Mouse (Mus musculus) brain, embryonic 14.5 days (tissue): ENCODE measurements around the gene Gnaq.

Experiments used
- CTCF ChIP-seq: fragments of 200-500 bp; IDR thresholded peaks from 2 replicates; pipeline ENCODE4 v1.5.1; 2012; ENCODE audit warnings: inconsistent platforms, mild to moderate bottlenecking, moderate library complexity, borderline replicate concordance; ENCODE audit not compliant: insufficient read depth, insufficient read length; ENCODE audit errors: extremely low read depth
- POLR2A ChIP-seq: fragments of 200-500 bp; IDR thresholded peaks from 2 replicates; pipeline ENCODE4 v1.6.1; 2012; ENCODE audit warnings: mild to moderate bottlenecking, inconsistent platforms, borderline replicate concordance; ENCODE audit not compliant: poor library complexity, insufficient read depth, insufficient read length, severe bottlenecking; ENCODE audit errors: extremely low read depth

GRCm38 (mm10) chr19:16325911-16326310, 193.3 kb downstream of the Gnaq start:
- no peak for TF ChIP-seq CTCF
- no peak for TF ChIP-seq POLR2A
